Mouse (Mus musculus): ENCODE data around the gene Fam171a2.
A peak's percentile ranks its signal among the peaks of the same experiment; 100 is the strongest.

Gene Fam171a2

DNA sequence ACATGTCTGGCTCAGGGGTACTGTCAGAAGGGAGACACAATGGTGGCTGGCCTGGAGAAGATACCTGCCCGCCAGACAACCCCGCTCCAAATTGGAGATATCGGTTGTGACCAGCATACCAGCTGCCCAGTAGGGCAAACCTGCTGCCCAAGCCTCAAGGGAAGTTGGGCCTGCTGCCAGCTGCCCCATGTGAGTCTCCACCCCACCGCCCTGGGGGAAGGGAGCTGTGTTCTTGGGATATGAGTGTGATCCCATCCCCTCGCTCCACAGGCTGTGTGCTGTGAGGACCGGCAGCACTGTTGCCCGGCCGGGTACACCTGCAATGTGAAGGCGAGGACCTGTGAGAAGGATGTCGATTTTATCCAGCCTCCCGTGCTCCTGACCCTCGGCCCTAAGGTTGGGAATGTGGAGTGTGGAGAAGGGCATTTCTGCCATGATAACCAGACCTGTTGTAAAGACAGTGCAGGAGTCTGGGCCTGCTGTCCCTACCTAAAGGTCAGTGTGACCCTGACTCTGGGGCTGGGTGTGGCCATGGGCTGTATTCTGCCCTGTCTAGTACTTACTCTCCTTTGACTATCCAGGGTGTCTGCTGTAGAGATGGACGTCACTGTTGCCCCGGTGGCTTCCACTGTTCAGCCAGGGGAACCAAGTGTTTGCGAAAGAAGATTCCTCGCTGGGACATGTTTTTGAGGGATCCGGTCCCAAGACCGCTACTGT lies 11.6 kb downstream of the Fam171a2 start:
- DNase-seq (ENCODE audit: extremely low spot score, low read depth, low spot score): no peak

DNA sequence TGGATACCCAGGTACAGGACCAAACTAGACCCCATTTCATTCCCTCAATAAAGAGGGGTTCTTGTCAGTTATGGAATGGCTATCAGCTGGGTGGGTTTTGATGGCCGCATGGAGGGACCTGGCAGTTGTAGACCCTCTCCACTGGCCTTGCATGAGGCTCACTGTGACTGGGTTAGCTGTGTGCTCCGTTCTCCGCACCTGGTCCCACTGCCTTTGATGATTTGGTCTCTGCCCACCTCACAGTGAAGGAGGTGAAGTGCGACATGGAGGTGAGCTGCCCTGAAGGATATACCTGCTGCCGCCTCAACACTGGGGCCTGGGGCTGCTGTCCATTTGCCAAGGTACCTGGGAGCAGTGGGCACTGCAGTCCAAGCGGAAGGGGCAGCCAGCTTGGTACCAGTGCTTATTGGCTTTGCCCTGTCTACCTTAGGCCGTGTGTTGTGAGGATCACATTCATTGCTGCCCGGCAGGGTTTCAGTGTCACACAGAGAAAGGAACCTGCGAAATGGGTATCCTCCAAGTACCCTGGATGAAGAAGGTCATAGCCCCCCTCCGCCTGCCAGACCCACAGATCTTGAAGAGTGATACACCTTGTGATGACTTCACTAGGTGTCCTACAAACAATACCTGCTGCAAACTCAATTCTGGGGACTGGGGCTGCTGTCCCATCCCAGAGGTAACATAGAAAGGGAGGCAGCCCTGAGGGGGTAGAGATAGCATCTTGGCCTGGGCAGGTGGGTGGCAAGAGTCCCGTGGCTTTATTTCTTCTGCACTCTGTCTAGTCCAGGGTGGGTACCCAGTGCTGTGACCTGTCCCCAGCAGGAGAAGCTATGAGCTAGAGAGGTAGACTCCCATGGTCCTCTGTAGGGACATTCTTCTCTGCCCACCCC lies 12.4 kb downstream of the Fam171a2 start:
- no peak for DNase-seq (ENCODE audit: extremely low spot score, low read depth, low spot score)

DNA sequence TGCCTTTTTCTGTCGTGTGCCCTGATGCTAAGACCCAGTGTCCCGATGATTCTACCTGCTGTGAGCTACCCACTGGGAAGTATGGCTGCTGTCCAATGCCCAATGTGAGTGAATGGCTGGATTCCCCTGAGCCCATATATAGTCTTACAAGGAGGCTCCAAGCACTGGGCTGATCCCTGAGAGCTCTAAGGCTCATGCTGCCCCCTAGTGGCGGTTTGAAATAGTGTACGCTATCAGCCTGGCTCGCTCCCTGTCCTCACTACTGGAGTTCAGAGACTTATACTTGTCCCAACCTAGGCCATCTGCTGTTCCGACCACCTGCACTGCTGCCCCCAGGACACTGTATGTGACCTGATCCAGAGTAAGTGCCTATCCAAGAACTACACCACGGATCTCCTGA lies 13.1 kb downstream of the Fam171a2 start:
- peak; percentile 82 for DNase-seq (ENCODE audit: extremely low spot score, low read depth, low spot score)

DNA sequence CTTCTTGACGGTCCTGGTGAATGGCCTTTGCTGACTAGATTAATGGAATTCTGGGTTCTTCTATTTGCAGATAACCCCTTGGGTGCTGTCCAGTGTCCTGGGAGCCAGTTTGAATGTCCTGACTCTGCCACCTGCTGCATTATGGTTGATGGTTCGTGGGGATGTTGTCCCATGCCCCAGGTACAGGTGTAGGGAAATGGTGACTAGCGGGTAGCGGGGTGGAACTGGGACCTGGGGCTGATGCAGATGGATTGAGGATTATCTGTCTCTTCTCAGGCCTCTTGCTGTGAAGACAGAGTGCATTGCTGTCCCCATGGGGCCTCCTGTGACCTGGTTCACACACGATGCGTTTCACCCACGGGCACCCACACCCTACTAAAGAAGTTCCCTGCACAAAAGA lies 13.6 kb downstream of the Fam171a2 start:
- no peak for DNase-seq (ENCODE audit: extremely low spot score, low read depth, low spot score)

DNA sequence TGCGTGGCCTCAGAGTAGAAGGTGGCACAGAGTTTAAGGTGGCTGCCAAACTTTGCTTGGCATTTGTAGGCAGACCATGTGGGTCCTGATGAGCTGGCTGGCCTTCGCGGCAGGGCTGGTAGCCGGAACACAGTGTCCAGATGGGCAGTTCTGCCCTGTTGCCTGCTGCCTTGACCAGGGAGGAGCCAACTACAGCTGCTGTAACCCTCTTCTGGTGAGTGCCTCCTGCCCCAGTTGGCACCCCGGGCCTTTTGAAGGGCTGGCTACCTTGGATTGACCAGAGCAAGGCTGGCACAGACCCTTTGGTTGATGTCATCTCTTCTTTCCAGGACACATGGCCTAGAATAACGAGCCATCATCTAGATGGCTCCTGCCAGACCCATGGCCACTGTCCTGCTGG lies 14.6 kb downstream of the Fam171a2 start:
- DNase-seq (ENCODE audit: extremely low spot score, low read depth, low spot score): no peak

DNA sequence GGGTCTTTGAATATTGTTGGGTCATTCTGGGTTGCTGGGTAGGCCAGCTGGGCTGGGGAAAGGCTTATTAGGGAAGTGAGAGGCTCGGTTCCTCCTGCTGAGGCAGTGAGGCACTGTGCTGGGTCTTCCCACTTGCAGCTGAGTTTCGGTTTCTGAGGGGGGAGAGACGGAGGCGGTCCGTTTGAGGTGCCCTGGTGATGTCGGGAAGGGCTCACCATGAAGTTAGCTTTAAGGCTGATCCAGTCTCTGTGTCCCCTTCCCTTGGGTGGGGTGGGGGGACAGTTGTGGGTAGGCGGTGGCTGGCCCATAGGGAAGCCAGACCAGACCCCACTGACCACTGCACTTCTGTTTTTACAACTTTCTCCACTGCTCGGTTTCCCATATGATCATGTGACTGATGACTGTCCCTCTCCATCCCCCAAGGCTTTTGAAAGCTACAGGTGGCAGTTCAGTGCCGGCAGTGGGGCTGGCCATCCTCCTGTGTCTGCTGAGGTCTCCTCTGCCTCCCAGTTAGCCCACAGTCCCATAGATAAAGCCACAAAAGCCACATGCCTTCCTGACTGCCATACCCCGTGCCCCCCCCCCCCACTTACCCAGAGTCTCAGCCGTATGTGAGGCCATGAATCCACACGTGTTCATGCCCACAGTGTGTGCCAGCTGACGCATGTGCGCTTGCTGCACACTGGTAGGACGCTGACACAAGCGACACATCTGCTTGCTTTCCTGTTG lies 15.2 kb downstream of the Fam171a2 start:
- no peak for DNase-seq (ENCODE audit: extremely low spot score, low read depth, low spot score)

DNA sequence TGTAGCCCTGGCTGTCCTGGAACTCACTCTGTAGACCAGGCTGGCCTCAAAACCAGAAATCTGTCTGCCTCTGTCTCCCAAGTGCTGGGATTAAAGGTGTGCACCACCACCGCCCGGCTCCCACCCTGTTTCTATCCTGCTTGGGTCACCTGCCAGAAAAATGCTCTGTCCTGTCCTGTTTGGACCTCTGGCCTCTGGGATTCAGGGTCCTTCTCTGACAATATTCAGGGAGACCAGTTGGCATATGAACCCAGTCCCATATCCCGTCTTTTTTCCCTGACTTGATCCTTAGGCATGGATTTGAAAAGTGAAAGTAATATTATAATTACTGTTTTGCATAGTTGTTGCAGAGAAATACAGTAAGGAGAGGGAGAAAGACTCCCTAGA lies 15.8 kb downstream of the Fam171a2 start:
- DNase-seq (ENCODE audit: extremely low spot score, low read depth, low spot score): no peak

DNA sequence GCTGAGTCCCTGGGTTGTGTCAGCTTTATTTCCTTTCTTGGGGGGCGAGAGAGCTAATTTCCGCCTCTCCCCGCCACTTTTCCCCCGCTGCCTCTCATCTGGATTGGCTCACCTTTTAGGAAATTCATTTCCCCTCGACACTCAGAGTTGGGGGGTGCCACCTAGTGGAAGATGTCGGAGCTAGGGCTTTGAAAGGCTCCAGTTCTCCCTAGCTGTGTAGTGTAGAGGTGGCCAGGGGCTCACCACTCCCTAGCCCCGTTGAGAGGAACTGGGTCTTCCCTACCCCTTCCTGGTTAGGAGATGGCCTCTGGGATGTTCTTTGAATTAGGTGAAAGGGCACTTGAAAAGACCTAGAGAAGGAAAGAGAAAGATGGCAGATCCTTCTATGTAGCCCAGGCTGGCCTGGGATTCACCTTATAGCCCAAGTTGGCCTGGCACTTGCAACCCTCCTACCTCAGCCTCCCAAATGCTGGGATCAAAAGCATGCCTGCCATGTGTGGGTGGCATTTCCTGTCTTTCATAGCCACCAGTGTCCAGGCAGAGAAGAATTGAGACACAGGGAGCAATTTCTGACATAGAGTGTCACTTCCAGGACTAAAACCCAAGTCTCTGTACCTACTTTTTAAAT lies 16.4 kb downstream of the Fam171a2 start:
- no peak for DNase-seq (ENCODE audit: extremely low spot score, low read depth, low spot score)

DNA sequence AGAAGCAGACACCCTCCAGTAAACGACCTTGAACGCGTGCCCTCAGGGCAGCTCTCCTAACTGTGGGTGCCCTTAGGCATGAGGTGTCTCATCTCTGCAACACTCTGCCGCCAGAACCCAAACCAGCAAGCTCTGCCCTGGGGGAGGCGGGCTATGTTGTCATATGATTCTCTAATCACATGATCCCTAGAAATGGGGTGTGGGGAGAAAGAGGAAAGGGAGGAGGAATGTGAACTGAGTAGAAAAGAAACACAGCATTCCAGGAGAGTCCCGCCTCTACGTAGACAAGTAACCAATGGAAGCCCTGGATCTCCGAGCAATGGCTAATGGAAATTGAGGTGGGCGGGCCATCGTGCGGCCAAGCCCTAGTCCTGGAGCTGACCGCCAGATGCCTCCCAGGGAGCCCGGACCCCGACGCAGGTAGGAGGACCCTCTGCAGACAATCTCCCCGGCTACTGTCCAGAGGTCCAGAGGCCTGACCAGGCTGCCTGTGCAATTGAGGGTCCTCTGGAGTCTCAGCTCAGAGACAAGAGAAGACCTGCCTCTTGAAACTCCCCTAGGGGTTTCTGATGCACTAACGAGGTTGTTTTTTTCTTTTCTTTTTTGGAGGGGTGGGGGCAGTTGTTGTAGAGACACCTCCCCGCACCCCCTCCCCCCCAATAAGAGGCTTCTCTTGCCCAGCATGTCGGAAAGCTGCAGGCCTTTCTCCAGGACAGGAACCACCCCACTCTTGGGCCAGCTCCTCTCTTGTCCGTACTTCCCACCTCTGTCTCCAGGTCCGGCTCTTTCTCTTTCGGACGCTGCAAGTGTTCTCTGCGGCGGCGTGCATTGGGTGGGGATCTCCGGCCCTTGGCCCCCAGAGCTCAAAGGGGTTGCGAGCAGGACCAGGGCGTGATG lies 17.1 kb downstream of the Fam171a2 start, which contains the start of gene Grn:
Grn (plus strand) TSS at position 195 of the 897 bp plus-strand sequence.
- DNase-seq (ENCODE audit: extremely low spot score, low read depth, low spot score): no peak

DNA sequence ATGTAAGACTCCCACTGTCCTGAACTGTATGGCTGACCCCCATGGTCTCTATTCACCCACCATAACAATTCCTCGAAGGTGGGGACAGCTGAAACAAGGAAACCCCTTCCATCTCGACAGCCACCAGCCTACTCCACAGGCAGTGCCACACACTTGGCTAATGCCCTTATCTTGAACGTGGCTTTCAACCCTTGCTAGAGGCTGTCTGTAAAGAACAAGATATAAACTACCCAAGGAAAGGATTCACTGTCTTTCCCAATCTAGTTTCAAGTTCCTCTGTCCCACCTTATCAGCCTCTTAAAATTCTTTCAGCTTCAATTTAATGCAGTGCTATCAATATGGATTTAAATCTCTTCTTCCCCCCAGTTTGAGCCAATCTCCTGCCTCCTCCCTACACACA lies 17.9 kb downstream of the Fam171a2 start:
- no peak for DNase-seq (ENCODE audit: extremely low spot score, low read depth, low spot score)

DNA sequence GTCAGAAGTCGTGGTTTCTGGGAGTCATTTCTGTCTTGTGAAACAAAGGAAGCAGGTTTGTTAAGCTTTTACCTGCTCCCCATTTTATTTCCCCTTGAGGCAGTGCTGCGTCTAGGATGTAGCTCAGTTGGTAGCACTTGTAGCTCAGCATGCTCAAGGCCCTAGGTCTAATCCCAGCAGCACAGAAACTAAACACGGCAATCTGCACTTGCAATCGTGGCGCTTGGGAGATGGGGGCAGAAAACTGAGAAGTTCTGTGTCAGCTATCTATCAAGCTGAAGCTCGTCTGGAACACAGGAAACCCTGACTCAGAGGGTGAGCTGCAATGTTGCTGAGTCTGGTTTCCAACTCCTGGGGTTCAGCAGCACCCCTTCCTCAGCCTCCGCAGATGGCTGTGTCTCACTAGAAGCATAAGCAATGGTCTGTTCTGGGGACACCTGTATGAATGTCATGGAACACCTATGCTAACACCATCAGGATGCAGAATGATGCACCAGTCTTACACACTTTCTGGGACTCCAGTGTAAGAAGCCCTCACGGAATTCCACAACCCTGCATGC lies 18.4 kb downstream of the Fam171a2 start:
- DNase-seq (ENCODE audit: extremely low spot score, low read depth, low spot score): no peak

DNA sequence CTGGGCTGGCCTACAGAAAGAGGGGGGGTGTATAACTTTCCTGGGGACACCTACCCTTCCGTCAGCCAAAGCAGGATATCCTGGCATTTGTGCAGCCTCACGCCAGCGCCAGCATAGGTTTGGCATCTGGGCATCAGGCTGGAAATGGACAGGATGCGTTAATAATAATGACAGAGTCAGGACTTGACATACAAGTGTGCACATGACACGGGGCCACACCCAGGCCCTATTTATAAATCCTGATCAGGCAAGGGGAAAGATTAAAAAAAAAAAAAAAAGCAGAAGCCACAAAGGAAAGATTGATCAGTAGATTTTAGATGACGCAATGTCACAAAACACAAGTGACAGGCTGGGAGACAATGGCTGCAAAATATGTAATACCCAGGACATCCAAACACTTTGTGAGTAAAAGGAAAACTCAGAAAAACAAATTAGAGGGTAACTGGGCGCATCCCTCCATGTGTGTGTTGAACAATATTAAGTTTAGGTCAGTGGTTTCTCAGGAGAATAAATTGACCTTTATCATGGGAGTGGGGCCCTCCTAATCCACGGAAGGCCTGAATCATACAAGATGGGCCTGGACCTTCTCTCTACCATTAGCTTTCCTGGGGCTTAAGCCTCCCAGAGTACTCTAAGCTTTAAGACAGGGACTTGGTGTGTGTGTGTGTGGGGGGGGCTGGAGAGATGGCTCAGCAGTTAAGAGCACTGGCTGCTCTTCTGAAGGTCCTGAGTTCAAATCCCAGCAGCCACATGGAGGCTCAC lies 21.7 kb downstream of the Fam171a2 start:
- DNase-seq (ENCODE audit: extremely low spot score, low read depth, low spot score): no peak

DNA sequence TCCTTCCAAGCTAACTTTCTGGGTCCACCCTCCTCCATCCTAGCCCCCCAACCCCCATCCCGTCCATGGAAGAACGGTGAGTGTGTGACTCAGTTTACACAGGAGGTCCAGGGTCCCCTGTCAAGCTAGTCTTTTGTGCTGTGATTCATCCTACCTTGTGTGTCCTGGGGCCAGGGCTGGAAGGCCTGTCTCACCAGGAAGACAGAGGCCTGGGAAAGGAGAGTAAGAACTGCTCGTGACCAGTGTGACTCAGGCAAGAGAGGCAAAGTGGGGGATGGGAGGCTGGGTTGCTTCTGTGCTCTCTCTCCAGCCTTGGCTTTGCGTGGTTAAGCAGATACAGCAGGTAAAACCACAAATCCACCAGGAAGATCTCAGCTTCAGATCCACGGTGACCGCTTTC lies 22.8 kb downstream of the Fam171a2 start:
- no peak for DNase-seq (ENCODE audit: extremely low spot score, low read depth, low spot score)

DNA sequence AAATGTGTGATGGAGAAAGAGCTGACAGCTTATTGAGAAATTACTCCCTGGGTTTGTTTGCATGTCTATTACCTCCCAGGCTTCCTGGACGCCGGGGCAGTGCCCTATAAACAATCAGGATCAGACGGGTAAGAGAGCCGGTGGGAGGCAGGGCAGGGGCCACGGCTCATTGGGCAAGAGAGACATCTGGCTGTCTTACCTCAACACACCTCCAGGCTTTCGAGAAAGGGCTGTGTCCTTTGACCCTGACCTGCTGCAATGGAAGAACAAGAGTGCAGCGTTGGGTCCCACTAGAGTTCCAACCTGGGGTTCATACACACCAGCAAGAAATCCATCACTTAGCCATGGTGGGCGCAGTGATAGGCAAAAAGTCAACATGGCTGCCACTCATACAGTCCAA lies 25.9 kb downstream of the Fam171a2 start:
- DNase-seq (ENCODE audit: extremely low spot score, low read depth, low spot score): no peak

DNA sequence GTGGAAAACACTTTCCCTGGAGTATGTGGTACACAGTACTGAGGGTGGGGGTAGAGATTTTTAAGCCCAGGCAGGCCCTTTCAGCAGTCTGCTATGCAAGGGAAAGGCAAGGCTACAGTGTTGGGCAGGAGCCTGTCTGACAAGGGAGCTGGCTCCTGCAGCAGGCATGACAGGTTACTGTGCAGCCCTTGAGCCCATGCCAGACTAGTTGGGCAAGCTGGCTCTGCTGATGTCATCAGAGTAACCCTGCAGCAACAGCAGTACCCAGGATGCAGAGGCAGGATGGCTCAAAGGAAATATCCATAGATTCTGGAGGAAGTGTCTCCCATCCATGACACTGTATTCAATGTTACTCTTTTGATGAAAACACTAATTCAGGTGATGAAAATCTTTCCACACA lies 28.6 kb downstream of the Fam171a2 start:
- no peak for DNase-seq (ENCODE audit: extremely low spot score, low read depth, low spot score)

DNA sequence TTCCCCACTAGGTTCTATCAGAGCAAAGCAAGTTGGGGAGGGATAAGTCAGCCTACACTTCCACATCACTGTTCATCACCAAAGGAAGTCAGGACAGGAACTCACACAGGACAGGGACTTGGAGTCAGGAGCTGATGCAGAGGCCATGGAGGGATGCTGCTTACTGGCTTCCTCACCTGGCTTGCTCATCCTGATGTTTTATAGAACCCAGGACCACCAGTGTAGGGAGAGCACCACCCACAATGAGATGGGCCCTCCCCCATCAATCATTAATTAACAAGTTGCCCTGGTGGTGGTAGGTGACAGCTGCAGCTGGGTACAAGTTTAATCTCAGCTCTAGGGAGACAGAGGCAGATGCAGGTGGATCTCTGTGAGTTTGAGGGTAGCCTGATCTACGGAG lies 30.3 kb downstream of the Fam171a2 start:
- DNase-seq (ENCODE audit: extremely low spot score, low read depth, low spot score): no peak

DNA sequence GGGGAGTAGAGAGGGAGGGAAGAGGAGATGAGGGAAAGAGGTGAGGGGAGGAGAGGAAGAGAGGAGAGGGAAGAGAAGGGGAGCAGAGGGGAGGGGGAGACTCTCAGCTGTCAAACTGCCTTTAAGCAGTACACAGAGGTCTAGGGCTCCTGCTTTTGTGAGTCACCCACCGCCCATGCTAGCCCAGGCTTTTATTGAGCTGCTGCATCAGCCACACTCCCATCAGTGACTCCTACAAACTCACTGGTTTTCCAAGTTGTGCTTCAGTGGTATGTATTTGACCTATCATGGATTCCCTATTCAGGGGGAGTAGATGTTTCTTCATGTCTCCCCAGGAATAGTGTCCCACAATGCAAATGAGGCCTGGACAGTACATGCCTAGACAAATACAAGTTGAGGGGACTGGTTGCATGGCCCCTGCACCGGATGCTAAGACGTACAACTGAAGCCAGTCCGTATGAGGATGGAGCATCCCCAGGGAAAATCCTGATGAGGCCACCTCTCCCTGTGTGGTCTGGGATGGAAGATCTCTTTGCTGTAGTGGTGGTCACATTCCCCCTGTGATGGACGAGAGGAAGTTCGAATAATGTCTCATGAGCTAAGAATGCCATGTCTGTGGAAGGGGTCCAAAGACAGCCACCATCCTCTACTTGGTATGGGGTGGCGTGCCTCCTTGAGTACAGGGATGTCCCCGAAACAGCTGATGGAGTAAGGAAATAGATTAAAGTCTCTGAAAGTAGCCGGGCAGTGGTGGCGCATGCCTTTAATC lies 32.3 kb downstream of the Fam171a2 start:
- no peak for DNase-seq (ENCODE audit: extremely low spot score, low read depth, low spot score)

DNA sequence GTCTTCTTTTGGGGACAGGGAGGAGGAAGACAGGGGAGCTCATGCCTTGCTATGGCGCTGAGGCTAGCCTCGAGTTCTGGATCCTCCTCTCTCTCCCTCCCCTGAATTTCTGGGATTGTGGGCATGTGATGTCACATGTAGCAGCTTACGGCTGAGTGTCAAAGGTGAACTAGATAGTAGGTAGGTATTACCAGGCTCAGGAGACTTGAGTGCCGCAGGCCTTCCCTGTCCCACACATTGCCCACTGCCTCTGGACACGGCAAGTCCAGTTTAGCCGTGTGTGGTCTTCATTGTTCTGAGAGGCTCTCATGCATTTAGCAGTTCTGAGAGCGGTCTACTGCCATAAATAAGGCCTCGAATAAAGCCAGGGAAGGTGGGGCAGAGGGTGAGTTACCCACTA lies 34.4 kb downstream of the Fam171a2 start:
- DNase-seq (ENCODE audit: extremely low spot score, low read depth, low spot score): no peak

All from hindlimb bud, embryonic 11.5 days (tissue).